In genomic region chr3:21296581-21297110, GRCm38 (mm10) we compare ENCODE assay signal across 17 mouse cellular contexts.
"Had no signal": no experiment of that assay in that cellular context is flagged by ENCODE, and none has a peak within 500 bp of the region (broad histone marks: within the 10 kb centered on the region; RNA-seq: fewer than 3 reads in every experiment).

No protein-coding gene starts in this region.

- ATAC-seq: liver, postnatal 0 days; midbrain, embryonic 16.5 days had no signal

- H3K9ac ChIP-seq: limb, embryonic 15.5 days; liver, embryonic 13.5 days; liver, postnatal 0 days; stomach, embryonic 15.5 days had no signal

- H3K9me3 ChIP-seq: limb, embryonic 15.5 days; liver, embryonic 13.5 days; megakaryocyte, embryonic 14.5 days; stomach, embryonic 15.5 days had no signal

- H3K27ac ChIP-seq: kidney, postnatal 0 days; limb, embryonic 15.5 days; liver, embryonic 13.5 days; macrophage; stomach, embryonic 15.5 days had no signal

- H3K4me2 ChIP-seq: limb, embryonic 15.5 days; liver, embryonic 13.5 days; midbrain, embryonic 11.5 days; stomach, embryonic 15.5 days had no signal

- H3K27me3 ChIP-seq: limb, embryonic 15.5 days; liver, embryonic 13.5 days; megakaryocyte, embryonic 14.5 days; stomach, embryonic 15.5 days had no signal

- H3K4me1 ChIP-seq: limb, embryonic 15.5 days; liver, embryonic 13.5 days; megakaryocyte, embryonic 14.5 days; stomach, embryonic 15.5 days had no signal

- H3K36me3 ChIP-seq: limb, embryonic 15.5 days; liver, embryonic 13.5 days; stomach, embryonic 15.5 days had no signal

- H3K4me3 ChIP-seq: limb, embryonic 15.5 days; liver, embryonic 13.5 days; megakaryocyte, embryonic 14.5 days; stomach, embryonic 15.5 days had no signal

- DNase-seq: kidney, adult 9 months; kidney, postnatal 36 days; layer of hippocampus, adult 9-11 months; layer of hippocampus, postnatal 36 days; liver, embryonic 13.5 days; liver, postnatal 0 days; lung, postnatal 10 days; right cerebral cortex, postnatal 14 days; thymus, adult 2 months; thymus, postnatal 25 days had no signal
